Mouse (Mus musculus): ENCODE results near the gene Gm4969.

- no peak for TF ChIP-seq RCOR1 (IDR thresholded peaks at IDR 0.05; ENCODE audit: low read depth, low read length)
- no peak for TF ChIP-seq ZMIZ1 (IDR thresholded peaks at IDR 0.05; ENCODE audit: low read depth, low read length)
- no peak for TF ChIP-seq TAL1 (IDR thresholded peaks at IDR 0.05; ENCODE audit: low read length)
- TF ChIP-seq CTCF (IDR thresholded peaks at IDR 0.05 in 2 of 3, conservative IDR thresholded peaks at IDR 0.05 in 1 of 3; ENCODE audit: control insufficient read depth in 1 of 3, insufficient read depth in 1 of 3, low read depth in 2 of 3, low read length in 3 of 3, poor library complexity in 1 of 3, severe bottlenecking in 1 of 3) = no peak
Measured at GRCm38 (mm10) chr7:19104486-19104885, 13.7 kb downstream of the Gm4969 start.
